Mouse (Mus musculus): ENCODE measurements around the gene Bicd1. TPM values are rescaled to one million over a fixed set of nuclear protein-coding genes. Genes with fewer than 3 reads are reported as not detected.
"Not testable (repeated sequence)": the region's sequence is repeated elsewhere in the genome, so short reads cannot be mapped to it uniquely, and the experiment has no call there.

The Bicd1 gene
- polyA plus RNA-seq, 1 experiment from 2014 or later: 0.54 TPM

GRCm38 (mm10) chr6:149424748-149425147, 16.1 kb downstream of the Bicd1 start:
- Histone ChIP-seq H3K4me2 (no peak overlapping the region), H3K36me3 (replicated peaks) (no peaks in the 10 kb centered on the region), H3K27me3 (no peaks in the 10 kb centered on the region), H3K9ac (no peak overlapping the region), H3K4me3 (replicated peaks) (no peak overlapping the region), H3K27ac (replicated peaks) (no peak overlapping the region), H3K4me1 (replicated peaks) (no peaks in the 10 kb centered on the region), H3K9me3 (replicated peaks) (no peaks in the 10 kb centered on the region)
- no peak for ATAC-seq (ENCODE audit: insufficient read depth)

GRCm38 (mm10) chr6:149439140-149439539, 30.5 kb downstream of the Bicd1 start:
- Histone ChIP-seq H3K9ac (no peak overlapping the region), H3K4me2 (no peak overlapping the region), H3K4me1 (replicated peaks) (no peaks in the 10 kb centered on the region), H3K27me3 (no peaks in the 10 kb centered on the region), H3K9me3 (replicated peaks) (no peaks in the 10 kb centered on the region), H3K4me3 (replicated peaks) (no peak overlapping the region), H3K36me3 (replicated peaks) (no peaks in the 10 kb centered on the region), H3K27ac (replicated peaks) (no peak overlapping the region)
- ATAC-seq (ENCODE audit: insufficient read depth): no peak
- WGBS (ENCODE audit: insufficient replicate concordance): 39% methylated on average over 1 of the region's 1 CpGs

- H3K9me3 ChIP-seq (replicated peaks): no peaks in the 10 kb centered on the region
- H3K27me3 ChIP-seq: no peaks in the 10 kb centered on the region
- no peaks in the 10 kb centered on the region for H3K36me3 ChIP-seq (replicated peaks)
- no peak overlapping the region for H3K9ac ChIP-seq
- H3K27ac ChIP-seq (replicated peaks): no peak overlapping the region
- no peak overlapping the region for H3K4me2 ChIP-seq
- ATAC-seq (ENCODE audit: insufficient read depth): no peak
- H3K4me3 ChIP-seq (replicated peaks): no peak overlapping the region
- 61% methylated on average over 1 of the region's 1 CpGs for WGBS (ENCODE audit: insufficient replicate concordance)
- no peaks in the 10 kb centered on the region for H3K4me1 ChIP-seq (replicated peaks)
These were observed 34.2 kb downstream of the Bicd1 start for GRCm38 (mm10) chr6:149442884-149443283.

GRCm38 (mm10) chr6:149445854-149446253, 37.2 kb downstream of the Bicd1 start:
- H3K4me2 ChIP-seq: no peak overlapping the region
- no peaks in the 10 kb centered on the region for H3K27me3 ChIP-seq
- H3K27ac ChIP-seq (replicated peaks): no peak overlapping the region
- no peaks in the 10 kb centered on the region for H3K4me1 ChIP-seq (replicated peaks)
- WGBS (ENCODE audit: insufficient replicate concordance): 67% methylated on average over 10 of the region's 10 CpGs
- no peak for ATAC-seq (ENCODE audit: insufficient read depth)
- no peaks in the 10 kb centered on the region for H3K9me3 ChIP-seq (replicated peaks)
- no peak overlapping the region for H3K4me3 ChIP-seq (replicated peaks)
- no peaks in the 10 kb centered on the region for H3K36me3 ChIP-seq (replicated peaks)
- H3K9ac ChIP-seq: no peak overlapping the region

- Histone ChIP-seq H3K27ac (replicated peaks) (no peak overlapping the region), H3K27me3 (no peaks in the 10 kb centered on the region), H3K4me3 (replicated peaks) (no peak overlapping the region), H3K4me1 (replicated peaks) (no peaks in the 10 kb centered on the region), H3K9me3 (replicated peaks) (no peaks in the 10 kb centered on the region), H3K9ac (no peak overlapping the region), H3K4me2 (no peak overlapping the region), H3K36me3 (replicated peaks) (no peaks in the 10 kb centered on the region)
- no peak for ATAC-seq (ENCODE audit: insufficient read depth)
These were observed 48.6 kb downstream of the Bicd1 start for GRCm38 (mm10) chr6:149457324-149457723.

- H3K9me3 ChIP-seq (replicated peaks): no peaks in the 10 kb centered on the region
- ATAC-seq (ENCODE audit: insufficient read depth): no peak
- WGBS (ENCODE audit: insufficient replicate concordance): 13% methylated on average over 1 of the region's 1 CpGs
These were observed 52.3 kb downstream of the Bicd1 start for GRCm38 (mm10) chr6:149460971-149461370.

GRCm38 (mm10) chr6:149471477-149471876, 62.8 kb downstream of the Bicd1 start:
- Histone ChIP-seq H3K9ac (no peak overlapping the region), H3K27ac (replicated peaks) (no peak overlapping the region), H3K4me1 (replicated peaks) (no peaks in the 10 kb centered on the region), H3K9me3 (replicated peaks) (no peaks in the 10 kb centered on the region), H3K4me2 (no peak overlapping the region), H3K36me3 (replicated peaks) (no peaks in the 10 kb centered on the region), H3K27me3 (no peaks in the 10 kb centered on the region), H3K4me3 (replicated peaks) (no peak overlapping the region)
- ATAC-seq (ENCODE audit: insufficient read depth): no peak
- WGBS (ENCODE audit: insufficient replicate concordance): 66% methylated on average over 15 of the region's 15 CpGs

More at GRCm38 (mm10) chr6:149460971-149461370, 52.3 kb downstream of the Bicd1 start:
- H3K27me3 ChIP-seq: no peaks in the 10 kb centered on the region
- H3K4me1 ChIP-seq (replicated peaks): no peaks in the 10 kb centered on the region
- no peak overlapping the region for H3K4me2 ChIP-seq
- H3K9ac ChIP-seq: no peak overlapping the region
- no peak overlapping the region for H3K27ac ChIP-seq (replicated peaks)
- no peak overlapping the region for H3K4me3 ChIP-seq (replicated peaks)
- no peaks in the 10 kb centered on the region for H3K36me3 ChIP-seq (replicated peaks)

GRCm38 (mm10) chr6:149472441-149472840, 63.8 kb downstream of the Bicd1 start:
- not testable (repeated sequence) for H3K4me1 ChIP-seq (replicated peaks); H3K27ac ChIP-seq (replicated peaks); H3K9ac ChIP-seq; H3K27me3 ChIP-seq; H3K36me3 ChIP-seq (replicated peaks); ATAC-seq (ENCODE audit: insufficient read depth); H3K9me3 ChIP-seq (replicated peaks); H3K4me2 ChIP-seq; H3K4me3 ChIP-seq (replicated peaks)
- 70% methylated on average over 6 of the region's 6 CpGs for WGBS (ENCODE audit: insufficient replicate concordance)

- WGBS (ENCODE audit: insufficient replicate concordance): 66% methylated on average over 5 of the region's 5 CpGs
- H3K27me3 ChIP-seq; ATAC-seq (ENCODE audit: insufficient read depth); H3K27ac ChIP-seq (replicated peaks); H3K4me3 ChIP-seq (replicated peaks); H3K9ac ChIP-seq; H3K4me2 ChIP-seq; H3K36me3 ChIP-seq (replicated peaks); H3K4me1 ChIP-seq (replicated peaks); H3K9me3 ChIP-seq (replicated peaks): not testable (repeated sequence)
These were observed 73.2 kb downstream of the Bicd1 start for GRCm38 (mm10) chr6:149481868-149482267.

- WGBS (ENCODE audit: insufficient replicate concordance): 77% methylated on average over 2 of the region's 2 CpGs
- Histone ChIP-seq H3K4me1 (replicated peaks) (no peaks in the 10 kb centered on the region), H3K4me2 (no peak overlapping the region), H3K9ac (no peak overlapping the region), H3K27me3 (no peaks in the 10 kb centered on the region), H3K36me3 (replicated peaks) (no peaks in the 10 kb centered on the region), H3K4me3 (replicated peaks) (no peak overlapping the region), H3K9me3 (replicated peaks) (no peaks in the 10 kb centered on the region), H3K27ac (replicated peaks) (no peak overlapping the region)
- no peak for ATAC-seq (ENCODE audit: insufficient read depth)
These were observed 86.0 kb downstream of the Bicd1 start for GRCm38 (mm10) chr6:149494662-149495061.

GRCm38 (mm10) chr6:149495925-149496324, 87.2 kb downstream of the Bicd1 start:
- no peaks in the 10 kb centered on the region for H3K36me3 ChIP-seq (replicated peaks)
- no peak for ATAC-seq (ENCODE audit: insufficient read depth)
- H3K4me3 ChIP-seq (replicated peaks): no peak overlapping the region
- H3K9me3 ChIP-seq (replicated peaks): no peaks in the 10 kb centered on the region
- no peaks in the 10 kb centered on the region for H3K27me3 ChIP-seq
- no peak overlapping the region for H3K27ac ChIP-seq (replicated peaks)
- no peak overlapping the region for H3K4me2 ChIP-seq
- no peak overlapping the region for H3K9ac ChIP-seq
- H3K4me1 ChIP-seq (replicated peaks): no peaks in the 10 kb centered on the region

GRCm38 (mm10) chr6:149565720-149566498, 157.2 kb downstream of the Bicd1 start:
- peak overlapping the region; percentile 78 for H3K4me2 ChIP-seq
- H3K36me3 ChIP-seq (replicated peaks): no peaks in the 10 kb centered on the region
- H3K27ac ChIP-seq (replicated peaks): no peak overlapping the region
- peak overlapping the region; percentile 25; the same call in 1 of the 2 replicates for H3K9ac ChIP-seq
- no peaks in the 10 kb centered on the region for H3K9me3 ChIP-seq (replicated peaks)
- H3K27me3 ChIP-seq: no peaks in the 10 kb centered on the region
- WGBS (ENCODE audit: insufficient replicate concordance): 2% methylated on average over 19 of the region's 19 CpGs
- peaks cover 7% of the 10 kb centered on the region; the same call in 1 of the 2 replicates for H3K4me1 ChIP-seq (replicated peaks)
- peak overlapping the region; percentile 55 for H3K4me3 ChIP-seq (replicated peaks)
- peak; percentile 92 for ATAC-seq (ENCODE audit: insufficient read depth)

Measured in liver, embryonic 15.5 days (tissue).